Mouse (Mus musculus): ENCODE measurements around the gene Dgki. TPM values are rescaled to one million over a fixed set of nuclear protein-coding genes. Genes with fewer than 3 reads are reported as not detected.

The Dgki gene
- total RNA-seq, 1 experiment, result 0.94 TPM

GRCm38 (mm10) chr6:36850422-36851129 is 449.4 kb downstream of the Dgki start:
- no peaks in the 10 kb centered on the region for H3K4me1 ChIP-seq (ENCODE audit: control insufficient read depth in 2 of 2, insufficient read depth in 2 of 2, low read length in 2 of 2, poor library complexity in 1 of 2)
- H3K27ac ChIP-seq (ENCODE audit: insufficient read depth, low read depth, low read length, poor library complexity, severe bottlenecking), result no peak overlapping the region
- H3K4me3 ChIP-seq (ENCODE audit: insufficient read depth in 1 of 2, low read depth in 1 of 2, low read length in 2 of 2, poor library complexity in 1 of 2, severe bottlenecking in 1 of 2), result no peak overlapping the region
- H3K9ac ChIP-seq (ENCODE audit: insufficient read depth, low read depth, low read length, poor library complexity, severe bottlenecking), result no peak overlapping the region
- DNase-seq (ENCODE audit: low read depth, low spot score), result no peak
- TF ChIP-seq ZNF384 (IDR thresholded peaks at IDR 0.05; ENCODE audit: low read depth, low read length) (no peak), HCFC1 (IDR thresholded peaks at IDR 0.05; ENCODE audit: borderline replicate concordance, insufficient read depth, low read length) (no peak), MAFK (IDR thresholded peaks at IDR 0.05; ENCODE audit: insufficient read depth, low read depth, low read length) (no peak), CHD2 (IDR thresholded peaks at IDR 0.05; ENCODE audit: low read depth, low read length) (no peak), ZC3H11A (IDR thresholded peaks at IDR 0.05; ENCODE audit: borderline replicate concordance, low read depth, low read length) (no peak)
- in situ Hi-C loops (cut with MboI; ENCODE audit: low sequenced_read_pairs in 2 of 2, unreplicated experiment in 2 of 2), result no loop called here
- no peaks in the 10 kb centered on the region for H3K36me3 ChIP-seq (ENCODE audit: control insufficient read depth, insufficient read depth, low read length, poor library complexity, severe bottlenecking)
- H3K9me3 ChIP-seq (ENCODE audit: control insufficient read depth, insufficient read depth, low read depth, low read length), result no peaks in the 10 kb centered on the region

- H3K9ac ChIP-seq (ENCODE audit: insufficient read depth, low read depth, low read length, poor library complexity, severe bottlenecking), result no peak overlapping the region
- TF ChIP-seq ZC3H11A (IDR thresholded peaks at IDR 0.05; ENCODE audit: borderline replicate concordance, low read depth, low read length), result no peak
- no peak for TF ChIP-seq ZNF384 (IDR thresholded peaks at IDR 0.05; ENCODE audit: low read depth, low read length)
- no peak for TF ChIP-seq HCFC1 (IDR thresholded peaks at IDR 0.05; ENCODE audit: borderline replicate concordance, insufficient read depth, low read length)
- no peak for TF ChIP-seq MAFK (IDR thresholded peaks at IDR 0.05; ENCODE audit: insufficient read depth, low read depth, low read length)
- TF ChIP-seq CHD2 (IDR thresholded peaks at IDR 0.05; ENCODE audit: low read depth, low read length), result no peak
- H3K27ac ChIP-seq (ENCODE audit: insufficient read depth, low read depth, low read length, poor library complexity, severe bottlenecking), result no peak overlapping the region
- H3K4me1 ChIP-seq (ENCODE audit: control insufficient read depth in 2 of 2, insufficient read depth in 2 of 2, low read length in 2 of 2, poor library complexity in 1 of 2), result no peaks in the 10 kb centered on the region
- H3K4me3 ChIP-seq (ENCODE audit: insufficient read depth in 1 of 2, low read depth in 1 of 2, low read length in 2 of 2, poor library complexity in 1 of 2, severe bottlenecking in 1 of 2), result no peak overlapping the region
- DNase-seq (ENCODE audit: low read depth, low spot score), result no peak
- no peaks in the 10 kb centered on the region for H3K9me3 ChIP-seq (ENCODE audit: control insufficient read depth, insufficient read depth, low read depth, low read length)
- no peaks in the 10 kb centered on the region for H3K36me3 ChIP-seq (ENCODE audit: control insufficient read depth, insufficient read depth, low read length, poor library complexity, severe bottlenecking)
- in situ Hi-C loops (cut with MboI; ENCODE audit: low sequenced_read_pairs in 2 of 2, unreplicated experiment in 2 of 2), result no loop called here
Measured at GRCm38 (mm10) chr6:36845288-36845687, 454.7 kb downstream of the Dgki start.

GRCm38 (mm10) chr6:36844258-36844657 is 455.7 kb downstream of the Dgki start:
- H3K4me3 ChIP-seq (ENCODE audit: insufficient read depth in 1 of 2, low read depth in 1 of 2, low read length in 2 of 2, poor library complexity in 1 of 2, severe bottlenecking in 1 of 2), result no peak overlapping the region
- H3K27ac ChIP-seq (ENCODE audit: insufficient read depth, low read depth, low read length, poor library complexity, severe bottlenecking), result no peak overlapping the region
- H3K4me1 ChIP-seq (ENCODE audit: control insufficient read depth in 2 of 2, insufficient read depth in 2 of 2, low read length in 2 of 2, poor library complexity in 1 of 2), result no peaks in the 10 kb centered on the region
- H3K9me3 ChIP-seq (ENCODE audit: control insufficient read depth, insufficient read depth, low read depth, low read length), result no peaks in the 10 kb centered on the region
- in situ Hi-C loops (cut with MboI; ENCODE audit: low sequenced_read_pairs in 2 of 2, unreplicated experiment in 2 of 2), result no loop called here
- DNase-seq (ENCODE audit: low read depth, low spot score), result no peak
- no peak for TF ChIP-seq HCFC1 (IDR thresholded peaks at IDR 0.05; ENCODE audit: borderline replicate concordance, insufficient read depth, low read length)
- TF ChIP-seq ZNF384 (IDR thresholded peaks at IDR 0.05; ENCODE audit: low read depth, low read length), result no peak
- TF ChIP-seq MAFK (IDR thresholded peaks at IDR 0.05; ENCODE audit: insufficient read depth, low read depth, low read length), result no peak
- no peak for TF ChIP-seq CHD2 (IDR thresholded peaks at IDR 0.05; ENCODE audit: low read depth, low read length)
- TF ChIP-seq ZC3H11A (IDR thresholded peaks at IDR 0.05; ENCODE audit: borderline replicate concordance, low read depth, low read length), result no peak
- H3K9ac ChIP-seq (ENCODE audit: insufficient read depth, low read depth, low read length, poor library complexity, severe bottlenecking), result no peak overlapping the region
- H3K36me3 ChIP-seq (ENCODE audit: control insufficient read depth, insufficient read depth, low read length, poor library complexity, severe bottlenecking), result no peaks in the 10 kb centered on the region

- no peak overlapping the region for H3K27ac ChIP-seq (ENCODE audit: insufficient read depth, low read depth, low read length, poor library complexity, severe bottlenecking)
- no peaks in the 10 kb centered on the region for H3K9me3 ChIP-seq (ENCODE audit: control insufficient read depth, insufficient read depth, low read depth, low read length)
- no peak for TF ChIP-seq HCFC1 (IDR thresholded peaks at IDR 0.05; ENCODE audit: borderline replicate concordance, insufficient read depth, low read length)
- no peak for TF ChIP-seq CHD2 (IDR thresholded peaks at IDR 0.05; ENCODE audit: low read depth, low read length)
- no peak for TF ChIP-seq MAFK (IDR thresholded peaks at IDR 0.05; ENCODE audit: insufficient read depth, low read depth, low read length)
- no peak for TF ChIP-seq ZNF384 (IDR thresholded peaks at IDR 0.05; ENCODE audit: low read depth, low read length)
- no peak for TF ChIP-seq ZC3H11A (IDR thresholded peaks at IDR 0.05; ENCODE audit: borderline replicate concordance, low read depth, low read length)
- no peak overlapping the region for H3K9ac ChIP-seq (ENCODE audit: insufficient read depth, low read depth, low read length, poor library complexity, severe bottlenecking)
- H3K36me3 ChIP-seq (ENCODE audit: control insufficient read depth, insufficient read depth, low read length, poor library complexity, severe bottlenecking), result no peaks in the 10 kb centered on the region
- DNase-seq (ENCODE audit: low read depth, low spot score), result no peak
- H3K4me1 ChIP-seq (ENCODE audit: control insufficient read depth in 2 of 2, insufficient read depth in 2 of 2, low read length in 2 of 2, poor library complexity in 1 of 2), result no peaks in the 10 kb centered on the region
- in situ Hi-C loops (cut with MboI; ENCODE audit: low sequenced_read_pairs in 2 of 2, unreplicated experiment in 2 of 2), result no loop called here
- no peak overlapping the region for H3K4me3 ChIP-seq (ENCODE audit: insufficient read depth in 1 of 2, low read depth in 1 of 2, low read length in 2 of 2, poor library complexity in 1 of 2, severe bottlenecking in 1 of 2)
Measured at GRCm38 (mm10) chr6:36843031-36843488, 456.9 kb downstream of the Dgki start.

Measured in ES-E14 (cell line).